Mouse (Mus musculus) inflammation-experienced regulatory T-cells (primary cell): ENCODE measurements around the gene Washc4. TPM values are rescaled to one million over a fixed set of nuclear protein-coding genes. Genes with fewer than 3 reads are reported as not detected.

Experiments
- polyA plus RNA-seq, 2 experiments: library from polyadenylated mRNA; unstranded; fragments of 100-300 nt; shearing (Covaris generic); gene quantifications; one replicate each; pipeline ENCODE4 v1.2.1; 2017

The Washc4 gene
- polyA plus RNA-seq = 10 to 100 TPM; 30.5 to 38.6 TPM

DNA sequence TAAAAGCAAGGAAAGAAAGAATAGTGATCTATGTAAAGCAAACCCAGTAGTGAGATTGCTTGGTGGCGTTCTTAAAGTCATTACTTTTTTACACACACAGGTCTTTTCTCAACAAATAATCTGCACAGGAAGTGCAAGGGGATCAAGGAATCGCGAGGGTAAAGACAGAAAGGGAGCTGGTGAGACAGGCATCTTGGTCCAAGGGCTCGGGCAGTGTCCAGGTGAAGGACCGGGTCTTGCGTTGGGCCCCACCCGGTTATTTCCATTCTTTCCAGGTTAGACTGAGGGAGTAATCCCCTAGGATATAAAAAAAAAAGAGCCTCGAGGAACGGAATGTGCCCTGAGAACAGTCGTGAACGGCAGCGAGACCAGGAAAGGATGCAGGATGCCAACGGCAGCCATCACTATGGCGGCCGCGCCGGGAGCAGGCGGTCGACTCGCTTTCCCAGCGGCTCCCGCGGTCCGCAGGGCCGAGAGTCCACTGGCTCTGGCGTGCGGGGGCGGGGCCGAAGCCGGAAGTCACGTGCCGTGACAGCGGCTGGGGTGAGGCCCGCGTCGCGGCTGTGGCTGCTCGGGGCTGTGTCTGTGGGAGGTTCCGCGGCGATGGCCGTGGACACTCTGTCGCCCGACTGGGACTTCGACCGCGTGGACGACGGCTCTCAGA, at the start of gene Washc4:
TSS of gene Washc4 (plus strand) at position 314 of the 664 bp plus-strand sequence.

DNA sequence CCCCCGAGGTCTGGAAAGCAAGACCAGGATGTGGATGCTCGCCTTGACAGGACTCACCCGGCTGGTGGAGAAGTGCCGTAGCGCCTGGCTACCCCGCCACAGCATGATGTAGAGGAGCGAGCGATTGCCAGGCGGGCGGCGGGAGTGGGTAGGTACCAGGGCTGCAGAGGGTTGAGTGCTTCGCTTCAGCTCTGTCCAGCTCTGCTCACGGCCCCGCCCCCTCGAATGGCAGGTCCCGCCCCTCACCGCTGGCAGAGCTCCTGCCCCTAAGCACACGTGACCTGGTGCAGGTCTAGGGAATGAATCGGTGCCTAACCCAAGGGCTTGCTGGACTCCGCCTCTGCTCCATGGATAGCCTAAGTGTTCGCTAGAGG, 9.7 kb upstream of the Washc4 start, which contains the start of gene Aldh1l2:
TSS of gene Aldh1l2 (minus strand) at position 231 of the 374 bp plus-strand sequence.

Other genes starting within 250 kb of the Washc4 start
- gene Slc41a2, start 205.9 kb upstream of the Washc4 start, polyA plus RNA-seq = 1 to 10 TPM; 2.0 to 3.7 TPM
- 1 to 10 TPM in 1 of 2 experiments, under 1 TPM in 1; 0.84 to 1.4 TPM for gene D10Wsu102e, start 183.5 kb upstream of the Washc4 start, polyA plus RNA-seq
- 1 to 10 TPM; 1.1 to 1.7 TPM for gene Aldh1l2, start 9.6 kb upstream of the Washc4 start, polyA plus RNA-seq
- gene Appl2, start 105.0 kb downstream of the Washc4 start, polyA plus RNA-seq = 10 to 100 TPM; 10.9 to 17.3 TPM
- 1 to 10 TPM; 1.0 to 3.1 TPM for gene 1500009L16Rik, start 179.1 kb downstream of the Washc4 start, polyA plus RNA-seq